Mouse (Mus musculus): ENCODE measurements around the gene Galnt18.

DNA sequence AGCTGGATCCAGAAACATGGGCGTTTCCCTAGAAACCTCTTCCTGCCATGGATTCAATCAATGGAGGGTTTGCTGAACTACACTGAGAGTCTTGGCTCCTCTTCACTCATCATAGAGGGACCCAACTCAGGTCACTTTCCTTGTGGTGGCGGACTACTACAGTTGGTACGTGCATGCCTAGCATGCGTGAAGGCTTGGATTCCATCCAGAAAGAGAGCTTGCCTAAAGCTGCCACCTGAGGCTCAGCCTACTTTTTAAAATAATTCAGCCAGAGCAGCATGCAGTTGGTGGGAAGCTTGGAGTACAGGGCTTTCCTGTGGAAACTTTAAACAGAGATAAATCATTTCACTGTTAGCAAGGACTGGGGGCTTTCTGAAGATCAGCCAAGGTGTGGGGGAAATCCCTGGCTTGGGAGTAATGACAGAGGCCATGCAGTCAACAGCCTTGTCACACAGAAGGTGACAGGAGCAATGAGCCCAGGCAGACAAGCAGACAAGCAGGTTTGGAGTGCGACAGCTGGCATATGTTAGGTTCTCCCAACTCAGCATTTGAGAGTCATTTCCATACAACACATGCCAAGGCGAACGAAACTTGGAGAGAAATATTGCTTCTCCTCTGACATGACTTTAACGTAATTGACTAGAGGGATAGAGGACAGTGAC is 261.1 kb downstream of the Galnt18 start:
- TF ChIP-seq CTCF (IDR thresholded peaks at IDR 0.05; ENCODE audit: low read depth) (no peak), EP300 (optimal IDR thresholded peaks at IDR 0.05) (no peak)
